Mouse (Mus musculus): ENCODE results near the gene Nek7. TPM values are rescaled to one million over a fixed set of nuclear protein-coding genes. Genes with fewer than 3 reads are reported as not detected.

The Nek7 gene
- polyA plus RNA-seq, 1 experiment from 2014 or later, result 13.1 TPM

GRCm38 (mm10) chr1:138604736-138605135, 15.2 kb downstream of the Nek7 start:
- H3K4me2 ChIP-seq, result no peak overlapping the region
- no peak for ATAC-seq (ENCODE audit: low FRiP score)
- no peak overlapping the region for H3K27ac ChIP-seq
- H3K9me3 ChIP-seq, result no peaks in the 10 kb centered on the region
- no peaks in the 10 kb centered on the region for H3K27me3 ChIP-seq
- no peaks in the 10 kb centered on the region for H3K36me3 ChIP-seq
- H3K4me3 ChIP-seq, result no peak overlapping the region
- 78% methylated on average over 2 of the region's 2 CpGs for WGBS
- H3K9ac ChIP-seq, result no peak overlapping the region
- H3K4me1 ChIP-seq (replicated peaks), result no peaks in the 10 kb centered on the region

- H3K4me1 ChIP-seq (replicated peaks), result no peaks in the 10 kb centered on the region
- ATAC-seq (ENCODE audit: low FRiP score), result no peak
- H3K4me2 ChIP-seq, result no peak overlapping the region
- H3K4me3 ChIP-seq, result no peak overlapping the region
- H3K9ac ChIP-seq, result no peak overlapping the region
- WGBS, result 100% methylated on average over 4 of the region's 4 CpGs
- no peaks in the 10 kb centered on the region for H3K27me3 ChIP-seq
- no peak overlapping the region for H3K27ac ChIP-seq
- H3K36me3 ChIP-seq, result no peaks in the 10 kb centered on the region
- no peaks in the 10 kb centered on the region for H3K9me3 ChIP-seq
Measured at GRCm38 (mm10) chr1:138603974-138604373, 16.0 kb downstream of the Nek7 start.

GRCm38 (mm10) chr1:138598087-138598486, 21.9 kb downstream of the Nek7 start:
- Histone ChIP-seq H3K4me3 (no peak overlapping the region), H3K27me3 (no peaks in the 10 kb centered on the region), H3K9ac (no peak overlapping the region), H3K4me1 (replicated peaks) (peaks cover 3% of the 10 kb centered on the region; the same call in 1 of the 2 replicates), H3K36me3 (no peaks in the 10 kb centered on the region), H3K27ac (no peak overlapping the region), H3K9me3 (no peaks in the 10 kb centered on the region), H3K4me2 (no peak overlapping the region)
- over 99% methylated on average over 11 of the region's 11 CpGs for WGBS
- ATAC-seq (ENCODE audit: low FRiP score), result no peak

GRCm38 (mm10) chr1:138596127-138596706, 23.7 kb downstream of the Nek7 start:
- H3K4me3 ChIP-seq, result no peak overlapping the region
- ATAC-seq (ENCODE audit: low FRiP score), result no peak
- no peaks in the 10 kb centered on the region for H3K9me3 ChIP-seq
- H3K36me3 ChIP-seq, result no peaks in the 10 kb centered on the region
- no peak overlapping the region for H3K27ac ChIP-seq
- peaks cover 3% of the 10 kb centered on the region; the same call in 1 of the 2 replicates for H3K4me1 ChIP-seq (replicated peaks)
- no peak overlapping the region for H3K9ac ChIP-seq
- H3K27me3 ChIP-seq, result no peaks in the 10 kb centered on the region
- no peak overlapping the region for H3K4me2 ChIP-seq
- 66% methylated on average over 4 of the region's 4 CpGs for WGBS

- no peak overlapping the region for H3K4me3 ChIP-seq
- no peak overlapping the region for H3K4me2 ChIP-seq
- H3K36me3 ChIP-seq, result no peaks in the 10 kb centered on the region
- H3K27me3 ChIP-seq, result no peaks in the 10 kb centered on the region
- H3K4me1 ChIP-seq (replicated peaks), result peaks cover 3% of the 10 kb centered on the region; the same call in 1 of the 2 replicates
- no peaks in the 10 kb centered on the region for H3K9me3 ChIP-seq
- WGBS, result 77% methylated on average over 5 of the region's 5 CpGs
- H3K27ac ChIP-seq, result no peak overlapping the region
- ATAC-seq (ENCODE audit: low FRiP score), result no peak
- H3K9ac ChIP-seq, result no peak overlapping the region
Measured at GRCm38 (mm10) chr1:138594910-138595309, 25.0 kb downstream of the Nek7 start.

GRCm38 (mm10) chr1:138593922-138594321, 26.0 kb downstream of the Nek7 start:
- no peak for ATAC-seq (ENCODE audit: low FRiP score)
- H3K4me2 ChIP-seq, result no peak overlapping the region
- H3K27ac ChIP-seq, result no peak overlapping the region
- no peak overlapping the region for H3K4me3 ChIP-seq
- no peaks in the 10 kb centered on the region for H3K9me3 ChIP-seq
- H3K4me1 ChIP-seq (replicated peaks), result peaks cover 3% of the 10 kb centered on the region; the same call in 1 of the 2 replicates
- H3K36me3 ChIP-seq, result no peaks in the 10 kb centered on the region
- no peaks in the 10 kb centered on the region for H3K27me3 ChIP-seq
- WGBS, result 94% methylated on average over 5 of the region's 5 CpGs
- H3K9ac ChIP-seq, result no peak overlapping the region

GRCm38 (mm10) chr1:138592466-138592865, 27.5 kb downstream of the Nek7 start:
- no peaks in the 10 kb centered on the region for H3K9me3 ChIP-seq
- H3K4me3 ChIP-seq, result no peak overlapping the region
- H3K36me3 ChIP-seq, result no peaks in the 10 kb centered on the region
- WGBS, result 89% methylated on average over 4 of the region's 4 CpGs
- H3K27ac ChIP-seq, result no peak overlapping the region
- H3K4me1 ChIP-seq (replicated peaks), result peaks cover 3% of the 10 kb centered on the region; the same call in 1 of the 2 replicates
- ATAC-seq (ENCODE audit: low FRiP score), result no peak
- H3K4me2 ChIP-seq, result no peak overlapping the region
- no peaks in the 10 kb centered on the region for H3K27me3 ChIP-seq
- no peak overlapping the region for H3K9ac ChIP-seq

- Histone ChIP-seq H3K4me1 (replicated peaks) (peaks cover 3% of the 10 kb centered on the region; the same call in 1 of the 2 replicates), H3K4me3 (no peak overlapping the region), H3K9me3 (no peaks in the 10 kb centered on the region), H3K36me3 (no peaks in the 10 kb centered on the region), H3K27me3 (no peaks in the 10 kb centered on the region), H3K4me2 (no peak overlapping the region), H3K9ac (no peak overlapping the region), H3K27ac (no peak overlapping the region)
- WGBS, result 96% methylated on average over 8 of the region's 8 CpGs
- no peak for ATAC-seq (ENCODE audit: low FRiP score)
Measured at GRCm38 (mm10) chr1:138590451-138591022, 29.4 kb downstream of the Nek7 start.

- no peaks in the 10 kb centered on the region for H3K9me3 ChIP-seq
- no peak overlapping the region for H3K27ac ChIP-seq
- no peak overlapping the region for H3K9ac ChIP-seq
- H3K4me1 ChIP-seq (replicated peaks), result no peaks in the 10 kb centered on the region
- H3K36me3 ChIP-seq, result no peaks in the 10 kb centered on the region
- no peaks in the 10 kb centered on the region for H3K27me3 ChIP-seq
- H3K4me2 ChIP-seq, result no peak overlapping the region
- ATAC-seq (ENCODE audit: low FRiP score), result no peak
- 75% methylated on average over 3 of the region's 3 CpGs for WGBS
- no peak overlapping the region for H3K4me3 ChIP-seq
Measured at GRCm38 (mm10) chr1:138589126-138589525, 30.8 kb downstream of the Nek7 start.

GRCm38 (mm10) chr1:138587812-138588211, 32.1 kb downstream of the Nek7 start:
- H3K9ac ChIP-seq, result no peak overlapping the region

GRCm38 (mm10) chr1:138586891-138587290, 33.0 kb downstream of the Nek7 start:
- no peak for ATAC-seq (ENCODE audit: low FRiP score)
- no peaks in the 10 kb centered on the region for H3K4me1 ChIP-seq (replicated peaks)
- no peak overlapping the region for H3K27ac ChIP-seq
- H3K9ac ChIP-seq, result no peak overlapping the region
- H3K36me3 ChIP-seq, result no peaks in the 10 kb centered on the region
- no peak overlapping the region for H3K4me2 ChIP-seq
- H3K9me3 ChIP-seq, result no peaks in the 10 kb centered on the region
- 97% methylated on average over 2 of the region's 2 CpGs for WGBS
- no peak overlapping the region for H3K4me3 ChIP-seq
- no peaks in the 10 kb centered on the region for H3K27me3 ChIP-seq

More at GRCm38 (mm10) chr1:138587812-138588211, 32.1 kb downstream of the Nek7 start:
- H3K9me3 ChIP-seq, result no peaks in the 10 kb centered on the region
- H3K27ac ChIP-seq, result no peak overlapping the region
- no peak overlapping the region for H3K4me2 ChIP-seq
- no peaks in the 10 kb centered on the region for H3K36me3 ChIP-seq
- H3K27me3 ChIP-seq, result no peaks in the 10 kb centered on the region
- no peak for ATAC-seq (ENCODE audit: low FRiP score)
- H3K4me3 ChIP-seq, result no peak overlapping the region
- no peaks in the 10 kb centered on the region for H3K4me1 ChIP-seq (replicated peaks)
- WGBS, result 63% methylated on average over 3 of the region's 3 CpGs

- H3K27ac ChIP-seq, result no peak overlapping the region
- no peak overlapping the region for H3K4me2 ChIP-seq
- H3K27me3 ChIP-seq, result no peaks in the 10 kb centered on the region
- no peaks in the 10 kb centered on the region for H3K9me3 ChIP-seq
- H3K4me3 ChIP-seq, result no peak overlapping the region
- no peak overlapping the region for H3K9ac ChIP-seq
- ATAC-seq (ENCODE audit: low FRiP score), result no peak
- 0 out of 2 replicates have a peak, but pooled peaks cover 3% of the 10 kb centered on the region for H3K4me1 ChIP-seq (replicated peaks)
- H3K36me3 ChIP-seq, result no peaks in the 10 kb centered on the region
- WGBS, result 99% methylated on average over 2 of the region's 2 CpGs
Measured at GRCm38 (mm10) chr1:138584423-138585013, 35.4 kb downstream of the Nek7 start.

GRCm38 (mm10) chr1:138582225-138582624, 37.7 kb downstream of the Nek7 start:
- no peak overlapping the region for H3K27ac ChIP-seq
- no peak overlapping the region for H3K4me2 ChIP-seq
- H3K9ac ChIP-seq, result no peak overlapping the region
- H3K27me3 ChIP-seq, result no peaks in the 10 kb centered on the region
- no peak overlapping the region for H3K4me3 ChIP-seq
- no peak for ATAC-seq (ENCODE audit: low FRiP score)
- no peaks in the 10 kb centered on the region for H3K9me3 ChIP-seq
- WGBS, result 91% methylated on average over 7 of the region's 7 CpGs
- H3K36me3 ChIP-seq, result no peaks in the 10 kb centered on the region
- 0 out of 2 replicates have a peak, but pooled peaks cover 3% of the 10 kb centered on the region for H3K4me1 ChIP-seq (replicated peaks)
